In the genomic region with DNA sequence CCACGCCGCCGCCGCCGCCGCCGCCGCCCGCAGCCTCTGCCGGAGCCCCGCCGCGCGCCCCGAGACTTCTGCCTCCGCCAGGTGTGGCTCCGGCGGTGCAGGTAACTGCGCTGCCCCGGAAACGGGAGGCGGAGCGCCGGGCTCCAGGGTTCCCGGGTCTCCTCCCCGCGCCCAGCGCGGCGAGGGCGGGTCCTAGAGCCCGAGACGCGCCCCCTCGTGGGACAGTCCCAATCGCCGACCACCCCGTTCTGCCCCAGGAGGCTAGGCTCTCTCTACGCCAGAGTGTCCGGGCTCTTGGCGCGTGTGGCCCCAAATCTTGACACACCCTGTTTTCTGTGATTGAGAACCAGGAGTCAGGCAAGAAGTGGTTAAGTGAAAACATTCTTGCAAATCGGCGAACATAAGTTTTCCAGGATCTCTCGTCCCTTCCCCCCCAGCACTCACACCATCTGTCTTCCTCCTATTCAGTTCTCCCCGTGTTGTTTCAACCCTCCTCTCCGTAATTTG, we compare ENCODE assay signal across 7 mouse cellular contexts. TPM values are rescaled to one million over a fixed set of nuclear protein-coding genes. Genes with fewer than 3 reads are reported as not detected.
DNase-seq lines count a peak whose midpoint lies in the region; ATAC-seq and TF ChIP-seq lines count a peak whose summit lies in the region.

A gene (minus strand): TSS at position 117 of the 507 bp plus-strand sequence.

- H3K9ac ChIP-seq in limb, embryonic 14.5 days (ENCODE audit: low read depth, low read length, severe bottlenecking): peak within 1 kb of the TSS; percentile 68

- WGBS in cerebellum, adult 2 months: 1% methylated on average over 46 of the region's 47 CpGs
- WGBS in limb, embryonic 14.5 days: under 1% methylated on average over 32 of the region's 47 CpGs

- H3K79me2 ChIP-seq in myocyte (ENCODE audit: control insufficient read depth, insufficient read depth): no peaks in the 10 kb centered on the region

- peak; percentile 78 for ATAC-seq in limb, embryonic 14.5 days (ENCODE audit: low FRiP score, low read depth)

- H3K27ac ChIP-seq in cerebellum, adult 2 months (ENCODE audit: insufficient read depth, low read length): no peak within 1 kb of the TSS
- no peak within 1 kb of the TSS for H3K27ac ChIP-seq in limb, embryonic 14.5 days (replicated peaks; ENCODE audit: low read depth, low read length)

- no peak for TF ChIP-seq POLR2A in cerebellum, adult 2 months (IDR thresholded peaks at IDR 0.05; ENCODE audit: borderline replicate concordance, insufficient read depth, low read length)
- TF ChIP-seq POLR2A in limb, embryonic 14.5 days (IDR thresholded peaks at IDR 0.05; ENCODE audit: borderline replicate concordance, extremely low read depth, insufficient read depth, insufficient read length): no peak
- no peak for TF ChIP-seq POLR2A in myocyte (IDR thresholded peaks at IDR 0.05; ENCODE audit: insufficient read length, low read depth)

- no peak for TF ChIP-seq CTCF in cerebellum, adult 2 months (IDR thresholded peaks at IDR 0.05; ENCODE audit: borderline replicate concordance, insufficient read depth, low read depth, low read length)

- H3K9me3 ChIP-seq in limb, embryonic 14.5 days (ENCODE audit: control insufficient read depth, low read length): no peaks in the 10 kb centered on the region

- no peaks in the 10 kb centered on the region for H3K27me3 ChIP-seq in cerebellum, adult 2 months (ENCODE audit: control insufficient read depth, insufficient read depth, low read length)
- H3K27me3 ChIP-seq in limb, embryonic 14.5 days (ENCODE audit: control insufficient read depth, insufficient read depth, low read length): peaks cover 24% of the 10 kb centered on the region
- H3K27me3 ChIP-seq in myocyte (ENCODE audit: control insufficient read depth, insufficient read depth, insufficient read length): no peaks in the 10 kb centered on the region

- H3K4me2 ChIP-seq in limb, embryonic 14.5 days (replicated peaks; ENCODE audit: low read depth, low read length, severe bottlenecking): peak within 1 kb of the TSS; percentile 95
- H3K4me2 ChIP-seq in myocyte (ENCODE audit: low read depth): peak within 1 kb of the TSS; percentile 65

- H3K36me3 ChIP-seq in limb, embryonic 14.5 days (ENCODE audit: control insufficient read depth, insufficient read depth, low read length): no peaks in the 10 kb centered on the region
- no peaks in the 10 kb centered on the region for H3K36me3 ChIP-seq in myocyte (ENCODE audit: control insufficient read depth, insufficient read depth)

- peak; percentile 85 for DNase-seq in ZHBTc4 (ENCODE audit: low read depth, low spot score)
- DNase-seq in cerebellum, adult 2 months: peak; percentile 50 to 62
- DNase-seq in frontal cortex, postnatal 36 days (ENCODE audit: low spot score in 2 of 2): peak; percentile 71 to 73
- peak; percentile 75 to 82 for DNase-seq in kidney, adult 8-10 months
- DNase-seq in limb, embryonic 14.5 days (ENCODE audit: low spot score): peak; percentile 59
- DNase-seq in thymus, postnatal 4 days: peak; percentile 46

- peaks cover 4% of the 10 kb centered on the region; the same call in 1 of the 2 replicates for H3K4me1 ChIP-seq in cerebellum, adult 2 months (ENCODE audit: control insufficient read depth, insufficient read depth, low read length)
- H3K4me1 ChIP-seq in limb, embryonic 14.5 days (ENCODE audit: control insufficient read depth, insufficient read depth, low read length): no peaks in the 10 kb centered on the region

- peak within 1 kb of the TSS; percentile 48 for H3K4me3 ChIP-seq in cerebellum, adult 2 months (replicated peaks; ENCODE audit: insufficient read depth, low read depth, low read length)
- H3K4me3 ChIP-seq in limb, embryonic 14.5 days (replicated peaks; ENCODE audit: low read length): peak within 1 kb of the TSS; percentile 64
- H3K4me3 ChIP-seq in myocyte: no peak within 1 kb of the TSS

- peak within 1 kb of the TSS; percentile 14 for H3ac ChIP-seq in myocyte (ENCODE audit: control insufficient read depth, insufficient read length)

TF ChIP-seq in myocyte, 11 proteins besides CTCF, POLR2A, EP300 and RAD21:
- TF ChIP-seq TCF12 (IDR thresholded peaks at IDR 0.05; ENCODE audit: insufficient read depth, poor library complexity, severe bottlenecking): no peak
- no peak for TF ChIP-seq CEBPB (IDR thresholded peaks at IDR 0.05; ENCODE audit: insufficient read depth, poor library complexity, severe bottlenecking)
- no peak for TF ChIP-seq USF1 (IDR thresholded peaks at IDR 0.05; ENCODE audit: low read depth)
- TF ChIP-seq SRF (IDR thresholded peaks at IDR 0.05; ENCODE audit: control insufficient read depth, insufficient read length, low read depth): no peak
- no peak for TF ChIP-seq REST (IDR thresholded peaks at IDR 0.05; ENCODE audit: insufficient read depth, insufficient read length)
- no peak for TF ChIP-seq E2F4 (IDR thresholded peaks at IDR 0.05; ENCODE audit: insufficient read depth)
- no peak for TF ChIP-seq MYOG (IDR thresholded peaks at IDR 0.05; ENCODE audit: control insufficient read depth in 1 of 3, insufficient read depth in 1 of 3, insufficient read length in 2 of 3, low read depth in 2 of 3)
- TF ChIP-seq MAX (IDR thresholded peaks at IDR 0.05; ENCODE audit: low read depth): no peak
- no peak for TF ChIP-seq MYOD1 (IDR thresholded peaks at IDR 0.05; ENCODE audit: control insufficient read depth in 1 of 3, insufficient read length in 2 of 3, low read depth in 2 of 3)
- TF ChIP-seq POLR2AphosphoS2 (IDR thresholded peaks at IDR 0.05; ENCODE audit: insufficient read length, low read depth): no peak
- no peak for TF ChIP-seq TCF3 (IDR thresholded peaks at IDR 0.05; ENCODE audit: insufficient read length, low read depth)

RNA-seq across cellular contexts. Expression of the gene that starts here (rescaled TPM):
- 26.3 and 28.5 TPM in 2 replicates for polyA plus RNA-seq in cerebellum, adult 2 months (2012; rRNA removed)
- polyA plus RNA-seq in limb, embryonic 14.5 days (2012; rRNA removed): 9.1 and 13.9 TPM in 2 replicates
- polyA plus RNA-seq in limb, embryonic 14.5 days (2014; fragmentation: Nextera tagmentation; extraction: Ambion mirVana): 5.8 and 10.2 TPM in 2 replicates
- polyA plus RNA-seq in myocyte (2012; fragmentation: generic; extraction: Trizol): 1.2 TPM
